Mouse (Mus musculus) kidney, embryonic 14.5 days (tissue): ENCODE measurements around the gene Srf. TPM values are rescaled to one million over a fixed set of nuclear protein-coding genes. Genes with fewer than 3 reads are reported as not detected.

ENCODE experiments used
- ATAC-seq: fragments of 200-750 bp; cut with Nextera tagmentation; 2 replicates; pipeline ENCODE4 v1.8.0; 2017; ENCODE audit warnings: moderate number of reproducible peaks, mild to moderate bottlenecking, moderate TSS enrichment, moderate library complexity; ENCODE audit not compliant: low FRiP score, low TSS enrichment
- H3K27ac ChIP-seq: fragments of 300-500 bp; sonication (generic); 2 replicates; pipeline ENCODE4 v1.5.1; 2014; ENCODE audit warnings: low read depth, mild to moderate bottlenecking, low read length, moderate library complexity, mixed read lengths
- H3K27me3 ChIP-seq: fragments of 300-500 bp; sonication (generic); 2 replicates; pipeline ENCODE4 v1.6.1; 2014; ENCODE audit warnings: mild to moderate bottlenecking, low read length; ENCODE audit not compliant: control insufficient read depth, insufficient read depth
- H3K36me3 ChIP-seq: fragments of 300-500 bp; sonication (generic); 2 replicates; pipeline ENCODE4 v1.6.1; 2014; ENCODE audit warnings: low read length, mixed read lengths; ENCODE audit not compliant: control insufficient read depth, insufficient read depth
- H3K4me1 ChIP-seq: fragments of 300-500 bp; sonication (generic); 2 replicates; pipeline ENCODE4 v1.6.1; 2014; ENCODE audit warnings: low read length, mixed read lengths; ENCODE audit not compliant: control insufficient read depth, insufficient read depth
- H3K4me2 ChIP-seq: fragments of 300-500 bp; sonication (generic); replicated peaks from 2 replicates; pipeline ENCODE4 v1.6.1; 2014; ENCODE audit warnings: low read depth, mild to moderate bottlenecking, low read length
- H3K4me3 ChIP-seq: fragments of 300-500 bp; sonication (generic); 2 replicates; pipeline ENCODE4 v1.5.1; 2014; ENCODE audit warnings: mild to moderate bottlenecking, low read length
- H3K9ac ChIP-seq: fragments of 300-500 bp; sonication (generic); 2 replicates; pipeline ENCODE4 v1.6.1; 2014; ENCODE audit warnings: low read depth, mild to moderate bottlenecking, low read length, moderate library complexity
- H3K9me3 ChIP-seq: fragments of 300-500 bp; sonication (generic); 2 replicates; pipeline ENCODE4 v1.6.1; 2016; ENCODE audit warnings: low read length; ENCODE audit not compliant: control insufficient read depth
- WGBS: fragments of 180-500 bp; shearing (Covaris S2); extraction: QIAGEN DNeasy Blood & Tissue Kit; methylation state at CpG from one replicate; pipeline ENCODE4 v1.1.7; 2014; 5-methylcytosine and 5-hydroxymethylcytosine counted together
- polyA plus RNA-seq: library from polyadenylated mRNA; unstranded; fragments of >200 nt; fragmentation: Nextera tagmentation; extraction: Ambion mirVana; gene quantifications from 2 replicates; pipeline ENCODE4 v1.2.1, GENCODE M21; 2014

Gene Srf
- 10.3 and 12.8 TPM in 2 replicates for polyA plus RNA-seq

- peak; percentile 94 for ATAC-seq
- no peaks in the 10 kb centered on the region for H3K27me3 ChIP-seq
- no peaks in the 10 kb centered on the region; the same call in 1 of the 2 replicates for H3K9me3 ChIP-seq
- peak within 1 kb of the TSS; percentile 74 for H3K4me2 ChIP-seq
- peak within 1 kb of the TSS; percentile 99 for H3K9ac ChIP-seq
- H3K4me1 ChIP-seq = peaks cover 28% of the 10 kb centered on the region
- peaks cover 15% of the 10 kb centered on the region for H3K36me3 ChIP-seq
- under 1% methylated on average over 75 of the region's 87 CpGs for WGBS
- H3K27ac ChIP-seq = peak within 1 kb of the TSS; percentile 90
- H3K4me3 ChIP-seq = peak within 1 kb of the TSS; percentile 99
Measured at GRCm38 (mm10) chr17:46555673-46556583, at the start of gene Srf. TSS of gene Srf (minus strand) at chr17:46556175.

DNA sequence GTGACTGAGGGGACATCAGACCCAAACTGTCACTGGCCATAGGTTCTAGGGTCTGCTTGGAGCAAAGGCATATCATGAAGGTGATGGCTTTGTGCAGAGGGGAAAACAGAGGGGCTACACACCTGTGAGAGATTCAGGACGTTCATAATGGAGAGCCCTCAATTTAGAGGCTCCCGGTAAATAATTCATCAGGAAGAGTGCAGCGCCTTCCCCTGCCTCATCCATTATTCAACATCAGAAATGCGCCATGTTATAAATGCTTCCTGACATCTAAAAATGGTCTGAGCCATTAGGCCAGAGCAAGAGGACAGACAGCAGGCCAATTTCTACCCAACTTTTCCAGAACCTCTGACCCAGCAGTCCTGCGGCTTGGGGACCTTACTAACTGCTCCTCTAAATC lies 49.2 kb upstream of the Srf start:
- H3K4me2 ChIP-seq = no peak overlapping the region
- no peaks in the 10 kb centered on the region for H3K27me3 ChIP-seq
- no peak overlapping the region for H3K9ac ChIP-seq
- no peak for ATAC-seq
- no peaks in the 10 kb centered on the region for H3K36me3 ChIP-seq
- peaks cover 36% of the 10 kb centered on the region for H3K4me1 ChIP-seq
- no peak overlapping the region for H3K4me3 ChIP-seq
- H3K27ac ChIP-seq = no peak overlapping the region
- no peaks in the 10 kb centered on the region for H3K9me3 ChIP-seq
- 57% methylated on average over 5 of the region's 5 CpGs for WGBS

DNA sequence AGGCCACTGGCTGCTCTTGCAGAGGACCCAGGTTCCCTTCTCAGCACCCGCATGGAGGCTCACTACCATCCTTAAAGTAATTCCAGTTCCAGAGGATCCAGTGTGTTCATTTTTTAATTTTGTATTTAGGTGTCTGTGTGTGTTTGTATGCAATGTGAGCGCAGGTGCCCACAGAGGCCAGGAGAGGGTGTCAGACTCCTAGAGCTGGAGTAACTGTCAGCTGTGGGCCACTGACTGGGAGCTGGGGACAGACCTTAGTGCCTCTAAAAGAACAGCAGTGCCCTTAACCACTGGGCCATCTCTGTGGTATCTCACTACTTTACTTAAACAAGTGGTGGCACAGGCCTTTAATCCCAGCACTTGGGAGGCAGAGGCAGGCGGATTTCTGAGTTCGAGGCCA lies 47.3 kb upstream of the Srf start:
- no peak overlapping the region for H3K9ac ChIP-seq
- WGBS = 94% methylated on average over 4 of the region's 4 CpGs
- H3K4me2 ChIP-seq = no peak overlapping the region
- ATAC-seq = no peak
- no peaks in the 10 kb centered on the region for H3K27me3 ChIP-seq
- H3K36me3 ChIP-seq = no peaks in the 10 kb centered on the region
- H3K4me1 ChIP-seq = peaks cover 27% of the 10 kb centered on the region
- no peak overlapping the region for H3K4me3 ChIP-seq
- H3K27ac ChIP-seq = no peak overlapping the region
- no peaks in the 10 kb centered on the region for H3K9me3 ChIP-seq

GRCm38 (mm10) chr17:46602212-46602611 lies 46.2 kb upstream of the Srf start:
- no peak overlapping the region for H3K4me3 ChIP-seq
- no peak overlapping the region for H3K9ac ChIP-seq
- no peaks in the 10 kb centered on the region; the same call in 1 of the 2 replicates for H3K36me3 ChIP-seq
- H3K4me2 ChIP-seq = no peak overlapping the region
- no peak for ATAC-seq
- WGBS = 74% methylated on average over 9 of the region's 9 CpGs
- no peak overlapping the region for H3K27ac ChIP-seq
- peaks cover 18% of the 10 kb centered on the region for H3K4me1 ChIP-seq
- no peaks in the 10 kb centered on the region for H3K9me3 ChIP-seq
- no peaks in the 10 kb centered on the region for H3K27me3 ChIP-seq

DNA sequence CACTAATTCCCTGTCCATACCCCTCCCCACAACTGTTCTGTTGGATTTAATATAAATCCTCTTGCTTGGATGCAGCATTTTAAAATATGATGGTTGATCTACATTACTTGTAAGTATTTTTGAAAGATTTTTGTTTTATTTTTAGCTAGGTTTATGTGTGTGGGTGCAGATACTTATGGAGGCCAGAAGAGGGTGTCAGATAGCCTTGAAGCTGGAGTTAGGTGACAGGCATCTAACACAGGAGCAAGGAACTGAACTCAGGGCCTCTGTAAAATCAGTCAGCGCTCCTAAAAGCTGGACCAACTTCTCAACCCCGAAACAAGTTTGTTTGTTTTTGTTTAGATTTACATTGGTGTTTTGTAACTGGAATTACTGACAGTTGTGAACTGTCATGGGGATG lies 44.6 kb upstream of the Srf start:
- Histone ChIP-seq H3K4me2 (no peak overlapping the region), H3K4me3 (no peak overlapping the region), H3K36me3 (no peaks in the 10 kb centered on the region; the same call in 1 of the 2 replicates), H3K4me1 (peaks cover 12% of the 10 kb centered on the region), H3K27ac (no peak overlapping the region), H3K27me3 (no peaks in the 10 kb centered on the region), H3K9ac (no peak overlapping the region), H3K9me3 (no peaks in the 10 kb centered on the region)
- WGBS = 92% methylated on average over 2 of the region's 2 CpGs
- ATAC-seq = no peak

DNA sequence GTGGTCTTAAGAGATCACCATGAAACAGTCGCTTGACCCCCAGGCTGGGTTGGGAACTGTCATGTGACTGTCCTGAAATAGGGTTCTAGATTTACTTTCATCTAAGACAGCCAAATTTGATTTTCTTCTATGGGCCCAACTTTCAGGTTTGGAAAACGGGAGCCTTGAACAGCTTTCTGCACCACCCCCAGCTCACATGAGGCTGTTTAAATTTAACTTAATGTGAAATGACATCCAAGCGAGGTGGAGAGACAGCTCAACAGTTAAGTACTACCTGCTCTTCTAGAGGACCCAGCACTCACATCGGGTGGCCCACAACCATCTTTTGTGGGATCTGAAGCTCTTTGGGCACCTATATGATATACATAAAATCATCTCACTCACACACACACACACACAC lies 43.0 kb upstream of the Srf start:
- no peaks in the 10 kb centered on the region; the same call in 1 of the 2 replicates for H3K36me3 ChIP-seq
- no peak for ATAC-seq

DNA sequence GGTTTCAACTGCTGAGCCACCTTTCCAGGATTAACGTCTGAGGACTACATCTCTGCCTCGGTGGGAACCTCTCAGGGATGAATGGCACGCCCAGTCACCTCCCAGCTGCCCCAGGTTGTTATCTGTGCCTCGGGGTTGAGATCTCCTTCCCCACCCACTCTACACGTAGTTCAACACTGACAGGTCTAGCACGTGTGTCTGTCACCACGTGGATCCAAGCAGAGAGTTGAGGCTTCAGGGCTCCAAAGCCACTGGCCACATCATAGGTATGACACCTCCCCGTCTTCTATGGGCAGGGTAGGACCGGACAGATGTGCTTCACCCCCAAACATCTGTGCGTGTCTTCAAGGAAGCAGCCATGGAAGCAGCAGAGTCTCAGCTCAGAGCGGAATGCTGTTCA lies 42.0 kb upstream of the Srf start:
- H3K27ac ChIP-seq = no peak overlapping the region
- no peak overlapping the region for H3K4me2 ChIP-seq
- WGBS = 94% methylated on average over 11 of the region's 11 CpGs
- H3K4me3 ChIP-seq = no peak overlapping the region
- H3K4me1 ChIP-seq = peaks cover 8% of the 10 kb centered on the region
- H3K9ac ChIP-seq = no peak overlapping the region
- H3K36me3 ChIP-seq = no peaks in the 10 kb centered on the region; the same call in 1 of the 2 replicates
- no peaks in the 10 kb centered on the region for H3K27me3 ChIP-seq
- no peak for ATAC-seq
- H3K9me3 ChIP-seq = no peaks in the 10 kb centered on the region

More for the DNA sequence above, 43.0 kb upstream of the Srf start:
- 84% methylated on average over 4 of the region's 4 CpGs for WGBS
- H3K4me3 ChIP-seq = no peak overlapping the region
- H3K27me3 ChIP-seq = no peaks in the 10 kb centered on the region
- H3K9me3 ChIP-seq = no peaks in the 10 kb centered on the region
- H3K4me1 ChIP-seq = peaks cover 8% of the 10 kb centered on the region
- H3K4me2 ChIP-seq = no peak overlapping the region
- no peak overlapping the region for H3K9ac ChIP-seq
- no peak overlapping the region for H3K27ac ChIP-seq

- WGBS = 66% methylated on average over 6 of the region's 6 CpGs
- no peak overlapping the region for H3K4me2 ChIP-seq
- H3K4me3 ChIP-seq = no peak overlapping the region
Measured at GRCm38 (mm10) chr17:46595336-46595735, 39.4 kb upstream of the Srf start.

DNA sequence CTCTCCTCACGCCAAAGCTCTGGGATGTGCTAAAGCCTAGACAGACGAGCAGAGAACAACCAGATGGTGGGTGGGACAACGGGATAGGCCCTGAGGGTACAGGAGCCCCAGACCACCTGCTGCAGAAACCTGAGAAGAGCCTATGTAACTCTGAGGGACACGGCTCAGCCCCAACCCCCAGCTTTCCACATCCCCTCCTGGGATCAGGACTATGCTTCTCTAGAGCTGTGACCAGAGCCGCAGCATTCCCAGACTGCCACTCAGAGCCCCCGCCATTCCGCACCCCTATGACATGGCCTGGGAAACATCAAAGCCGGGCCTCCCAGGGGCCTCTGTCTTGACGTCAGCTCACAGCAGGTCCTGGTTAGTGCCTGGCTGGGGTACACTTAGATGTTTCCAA lies 38.6 kb upstream of the Srf start:
- Histone ChIP-seq H3K4me2 (no peak overlapping the region), H3K9me3 (no peaks in the 10 kb centered on the region), H3K9ac (peak overlapping the region; percentile 13; the same call in 1 of the 2 replicates), H3K27ac (peak overlapping the region; percentile 55), H3K4me3 (no peak overlapping the region), H3K36me3 (peaks cover 17% of the 10 kb centered on the region), H3K27me3 (no peaks in the 10 kb centered on the region), H3K4me1 (peaks cover 8% of the 10 kb centered on the region)
- 22% methylated on average over 9 of the region's 9 CpGs for WGBS
- peak; percentile 73 for ATAC-seq

More at GRCm38 (mm10) chr17:46595336-46595735, 39.4 kb upstream of the Srf start:
- Histone ChIP-seq H3K4me1 (peaks cover 8% of the 10 kb centered on the region), H3K27ac (peak overlapping the region; percentile 55; the same call in 1 of the 2 replicates), H3K9ac (no peak overlapping the region; the same call in 1 of the 2 replicates), H3K36me3 (peaks cover 9% of the 10 kb centered on the region), H3K27me3 (no peaks in the 10 kb centered on the region), H3K9me3 (no peaks in the 10 kb centered on the region)
- ATAC-seq = no peak
